8 mouse cellular contexts compared by ENCODE assay signal in the genomic region with DNA sequence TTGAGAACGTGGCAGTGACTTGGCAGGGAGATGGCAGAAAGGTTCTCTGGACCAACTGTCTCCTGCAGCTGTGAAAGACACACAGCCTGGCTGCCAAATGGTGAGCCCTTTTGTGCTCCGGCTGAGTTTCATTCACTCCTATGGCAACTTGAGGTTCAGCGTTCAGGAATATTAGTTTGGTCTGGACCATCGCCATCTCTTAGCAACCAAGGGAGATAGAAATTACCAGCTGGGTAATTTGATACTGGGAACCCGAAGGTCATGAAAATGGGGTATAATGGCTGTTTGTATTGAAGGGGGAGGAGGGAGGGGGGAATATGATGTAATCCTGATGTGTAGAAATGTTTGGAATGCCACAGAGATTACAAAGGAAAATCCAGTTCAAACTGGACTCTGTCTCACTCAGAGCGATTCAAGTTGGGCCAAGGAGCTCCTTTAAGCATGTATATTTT.
DNase-seq lines count a peak whose midpoint lies in the region; TF ChIP-seq lines count a peak whose summit lies in the region.

No protein-coding gene starts in this region.

- H3K27ac ChIP-seq in cerebellum, adult 2 months (ENCODE audit: insufficient read depth, low read length), result no peak overlapping the region

- H3K4me1 ChIP-seq in cerebellum, adult 2 months (ENCODE audit: control insufficient read depth, insufficient read depth, low read length), result peaks cover 7% of the 10 kb centered on the region

- 42% methylated on average over 6 of the region's 6 CpGs for WGBS in cerebellum, adult 2 months

- peak; percentile 16 for DNase-seq in cerebellum, adult 8-10 months
- DNase-seq in cerebellum, adult 2 months, result no peak
- peak; percentile 69 for DNase-seq in R1 (ENCODE audit: low read depth, low spot score)
- DNase-seq in forelimb bud, embryonic 11.5 days (ENCODE audit: low read depth, low spot score), result peak; percentile 77
- peak; percentile 23 for DNase-seq in lung, postnatal 36 days
- no peak for DNase-seq in right cerebral cortex, adult 18-20 months
- no peak for DNase-seq in frontal cortex, postnatal 36 days (ENCODE audit: low spot score in 2 of 2)
- no peak for DNase-seq in urinary bladder, adult 2 months (ENCODE audit: low spot score)

- H3K27me3 ChIP-seq in cerebellum, adult 2 months (ENCODE audit: control insufficient read depth, insufficient read depth, low read length), result no peaks in the 10 kb centered on the region

- TF ChIP-seq POLR2A in cerebellum, adult 2 months (IDR thresholded peaks at IDR 0.05; ENCODE audit: borderline replicate concordance, insufficient read depth, low read length), result no peak

- TF ChIP-seq CTCF in cerebellum, adult 2 months (IDR thresholded peaks at IDR 0.05; ENCODE audit: borderline replicate concordance, insufficient read depth, low read depth, low read length), result no peak

- H3K4me3 ChIP-seq in cerebellum, adult 2 months (replicated peaks; ENCODE audit: insufficient read depth, low read depth, low read length), result no peak overlapping the region

Comparison
In these comparisons a context has a peak if more than half of its experiments do, and no peak if none do; other contexts are left out.
1. DNase-seq: peak in cerebellum, adult 8-10 months (single experiment), R1 (single experiment), forelimb bud, embryonic 11.5 days (single experiment) and lung, postnatal 36 days (single experiment); none in cerebellum, adult 2 months (0 of 2), right cerebral cortex, adult 18-20 months (single experiment), frontal cortex, postnatal 36 days (0 of 2) and urinary bladder, adult 2 months (single experiment).